Mouse (Mus musculus) liver, embryonic 14 days (tissue): ENCODE data around the gene Zfp738. TPM values are rescaled to one million over a fixed set of nuclear protein-coding genes. Genes with fewer than 3 reads are reported as not detected.

Experiments
- polyA plus RNA-seq: library from polyadenylated mRNA; depleted of rRNA; stranded (reverse); fragments of >200 nt; gene quantifications from 2 replicates; pipeline ENCODE4 v1.2.3, GENCODE M21; 2012; rRNA removed

The Zfp738 gene
- polyA plus RNA-seq: 1.9 and 2.0 TPM in 2 replicates

DNA sequence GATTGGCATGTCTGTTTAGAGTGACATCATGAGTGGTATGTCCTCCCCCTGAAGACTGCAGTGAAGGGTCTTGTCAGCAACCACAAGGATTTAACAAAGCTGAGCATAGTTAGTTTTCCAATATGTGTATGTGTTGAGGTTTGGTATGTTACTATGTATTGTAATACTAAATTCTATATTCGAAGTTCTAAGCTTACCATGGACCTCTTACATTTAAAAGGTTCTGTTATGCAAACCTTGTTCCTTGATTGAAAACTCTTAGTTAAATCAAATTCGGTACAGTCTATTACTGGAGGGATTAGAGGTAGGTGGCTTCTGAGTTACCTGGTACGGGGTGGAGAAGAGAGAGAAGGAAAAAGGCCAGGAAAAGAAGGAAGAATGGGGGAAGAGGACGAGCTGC, at the start of gene Zfp738:
Gene Zfp738, minus strand, starts transcription at position 101 of the 400 bp plus-strand sequence.

DNA sequence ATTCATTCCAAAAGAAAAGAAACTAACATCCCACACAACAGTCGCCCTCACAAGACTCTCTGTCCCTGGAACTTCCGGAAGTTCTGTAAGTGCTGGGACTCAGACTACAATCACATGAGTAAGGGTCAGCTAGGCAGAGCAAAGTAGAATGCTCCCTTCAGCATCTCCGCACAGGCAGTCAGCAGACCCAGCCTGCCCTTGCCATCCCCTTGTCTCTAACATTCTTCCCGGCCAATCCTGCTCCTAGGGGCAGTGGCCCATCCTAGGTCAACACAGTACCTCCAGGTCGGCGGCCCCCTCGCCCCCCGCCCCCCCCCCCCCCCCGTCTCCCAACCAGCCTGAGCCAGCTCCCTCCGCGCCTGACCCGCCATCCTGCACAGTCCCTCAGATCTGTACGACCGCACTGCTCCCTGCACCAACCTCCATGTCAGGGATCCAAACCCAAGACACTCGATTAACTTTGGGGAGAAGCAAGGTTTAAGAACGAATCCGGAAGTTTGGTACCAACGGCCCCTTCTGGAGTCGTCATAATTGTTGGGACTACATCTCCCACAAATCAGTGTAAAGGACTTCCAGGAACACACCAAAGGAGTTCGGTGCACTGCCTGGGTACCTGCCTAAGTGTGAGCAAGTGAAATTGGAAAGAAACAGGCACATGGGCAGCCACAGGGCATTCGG, 41.9 kb upstream of the Zfp738 start, which contains the start of gene Zfp65:
Gene Zfp65, minus strand, starts transcription at position 533 of the 678 bp plus-strand sequence.

DNA sequence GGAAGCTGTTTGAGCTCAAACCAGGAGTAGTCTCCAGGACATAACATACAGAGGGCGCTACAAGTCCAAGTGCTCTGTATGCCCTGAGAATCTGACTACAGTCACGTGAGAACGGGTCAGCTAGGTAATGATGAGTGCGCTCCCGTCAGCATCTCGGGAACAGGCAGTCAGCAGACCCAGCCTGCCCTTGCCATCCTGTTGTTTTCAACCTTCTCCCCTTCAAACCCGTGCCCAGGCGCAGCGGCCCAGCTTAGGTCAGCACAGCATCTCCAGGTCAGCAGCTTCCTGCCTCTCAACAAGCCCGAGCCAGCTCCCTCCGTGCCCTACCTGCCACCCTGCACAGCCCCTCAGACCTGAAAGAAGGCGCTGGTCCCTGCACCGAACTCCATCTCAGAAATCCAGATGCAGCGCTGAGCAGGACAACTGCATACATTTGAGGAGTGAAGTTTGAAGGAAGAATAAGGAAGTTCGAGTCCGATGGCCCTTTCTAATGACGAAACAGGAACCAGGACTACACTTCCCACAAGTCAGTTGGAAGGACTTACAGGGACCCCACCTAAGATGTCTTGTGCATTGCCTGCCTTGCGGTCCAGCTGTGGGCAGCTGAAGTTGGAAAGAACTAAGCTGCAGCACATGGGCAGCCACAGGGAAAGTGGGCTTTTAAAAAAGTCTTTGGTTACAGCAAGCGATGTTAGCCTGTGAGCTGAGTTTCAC, 49.4 kb downstream of the Zfp738 start, which contains the start of the genes Gm49345 and Zfp729a:
Gene Gm49345, minus strand, starts transcription at position 476 of the 714 bp plus-strand sequence.
Gene Zfp729a, minus strand, starts transcription at position 498 of the 714 bp plus-strand sequence.

DNA sequence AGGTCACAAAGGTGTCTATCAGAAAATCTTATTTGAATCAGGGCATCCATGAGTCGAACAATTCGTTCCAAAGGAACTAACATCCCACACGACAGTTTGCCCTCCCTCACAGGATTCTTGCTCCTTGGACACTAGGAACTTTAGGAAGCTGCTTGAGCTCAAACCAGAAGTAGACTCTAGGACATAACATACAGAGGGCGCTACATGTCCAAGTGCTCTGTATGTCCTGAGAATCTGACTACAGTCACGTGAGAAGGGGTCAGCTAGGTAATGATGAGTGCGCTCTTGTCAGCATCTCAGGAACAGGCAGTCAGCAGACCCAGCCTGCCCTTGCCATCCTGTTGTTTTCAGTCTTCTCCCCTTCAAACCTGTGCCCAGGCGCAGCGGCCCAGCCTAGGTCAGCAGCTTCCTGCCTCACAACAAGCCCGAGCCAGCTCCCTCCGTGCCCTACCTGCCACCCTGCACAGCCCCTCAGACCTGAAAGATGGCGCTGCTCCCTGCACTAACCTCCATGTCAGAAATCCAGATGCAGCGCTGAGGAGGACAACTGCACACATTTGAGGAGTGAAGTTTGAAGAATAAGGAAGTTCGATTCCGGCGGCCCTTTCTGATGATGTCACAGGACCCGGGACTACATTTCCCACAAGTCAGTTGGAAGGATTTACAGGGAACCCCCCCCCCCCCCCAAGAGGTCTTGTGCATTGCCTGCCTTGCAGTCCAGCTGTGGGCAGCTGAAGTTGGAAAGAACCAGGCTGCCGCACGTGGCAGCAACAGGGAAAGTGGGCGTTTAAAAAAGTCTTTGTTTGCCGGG, 77.6 kb downstream of the Zfp738 start, which contains the start of gene Zfp729b:
Gene Zfp729b, minus strand, starts transcription at position 642 of the 811 bp plus-strand sequence.

Other genes with a start within 250 kb of the Zfp738 start
- 2.8 and 3.1 TPM in 2 replicates for gene Zfp874a, start 235.4 kb downstream of the Zfp738 start, polyA plus RNA-seq
- 2.7 and 2.8 TPM in 2 replicates for gene Zfp874b, start 202.8 kb downstream of the Zfp738 start, polyA plus RNA-seq
- gene Zfp58, start 186.5 kb downstream of the Zfp738 start, polyA plus RNA-seq: 1.3 TPM in 2 replicates
- gene Gm26965, start 160.9 kb downstream of the Zfp738 start, polyA plus RNA-seq: not detected in 2 replicates
- gene Zfp87, start 160.9 kb downstream of the Zfp738 start, polyA plus RNA-seq: 5.4 and 5.6 TPM in 2 replicates
- 2.3 and 2.5 TPM in 2 replicates for gene Zfp748, start 133.2 kb downstream of the Zfp738 start, polyA plus RNA-seq
- gene Zfp729b, start 77.4 kb downstream of the Zfp738 start, polyA plus RNA-seq: 0.88 and 0.95 TPM in 2 replicates
- not detected in 2 replicates for gene Gm49345, start 49.3 kb downstream of the Zfp738 start, polyA plus RNA-seq
- gene Zfp729a, start 49.3 kb downstream of the Zfp738 start, polyA plus RNA-seq: 0.93 and 0.98 TPM in 2 replicates
- 1.6 and 1.9 TPM in 2 replicates for gene Zfp65, start 42.1 kb upstream of the Zfp738 start, polyA plus RNA-seq
- 0.69 and 0.80 TPM in 2 replicates for gene Zfp85, start 68.2 kb upstream of the Zfp738 start, polyA plus RNA-seq
- 0.51 and 0.83 TPM in 2 replicates for gene Zfp493, start 92.6 kb upstream of the Zfp738 start, polyA plus RNA-seq
- 0.71 and 0.80 TPM in 2 replicates for gene Zfp273, start 126.7 kb upstream of the Zfp738 start, polyA plus RNA-seq
- 0.14 and 0.35 TPM in 2 replicates for gene Gm10037, start 144.0 kb upstream of the Zfp738 start, polyA plus RNA-seq
- gene BC048507, start 176.3 kb upstream of the Zfp738 start, polyA plus RNA-seq: not detected in 2 replicates